Mouse (Mus musculus): ENCODE measurements at regions not wholly inside any gene's neighbourhood (a gene's known extent, or its start where the extent isn't known, plus 50 kb on each side); places are given as distances from the start of the nearest gene placed in this dataset.

DNA sequence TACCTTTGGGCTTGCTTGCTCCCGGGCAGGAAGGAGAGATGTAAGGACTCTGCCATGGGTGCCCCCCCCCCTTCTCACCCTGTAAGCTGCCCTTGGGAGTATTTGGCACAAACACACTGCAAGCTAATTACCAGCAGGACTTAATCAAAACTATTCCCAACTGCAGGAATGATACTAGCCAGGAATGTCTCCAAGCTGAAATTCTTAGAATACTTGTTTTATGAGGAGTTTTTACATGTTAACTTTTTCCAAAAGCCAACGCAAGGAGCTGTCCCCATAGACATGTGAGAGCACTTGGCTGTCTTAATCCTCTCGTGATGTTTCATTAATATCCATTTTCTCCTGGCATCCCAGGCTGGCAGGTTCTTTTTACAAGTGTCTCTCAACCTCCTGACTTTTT is 155.6 kb upstream of the Irx6 start:
- no peak for DNase-seq (ENCODE audit: low spot score in 2 of 2)

DNA sequence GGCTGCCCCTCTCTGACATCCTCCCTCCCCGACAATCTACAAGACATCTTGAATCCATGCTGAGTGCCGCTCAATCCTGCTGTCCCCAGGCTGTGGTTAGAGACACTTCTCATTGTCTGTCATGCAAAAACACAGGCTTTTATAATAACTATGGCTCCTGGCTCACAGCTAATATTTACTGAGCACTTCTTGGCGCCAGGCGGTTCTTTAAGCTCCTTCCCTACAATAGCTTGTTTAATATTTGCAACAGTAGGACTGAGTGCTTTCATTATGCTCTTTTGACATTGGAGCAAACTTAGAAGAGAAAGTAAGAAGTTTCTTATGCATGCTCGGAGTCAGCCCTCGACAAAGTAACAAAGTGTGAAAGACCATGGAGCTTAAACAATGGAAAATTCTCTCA is 151.6 kb upstream of the Irx6 start:
- no peak for DNase-seq (ENCODE audit: low spot score in 2 of 2)

DNA sequence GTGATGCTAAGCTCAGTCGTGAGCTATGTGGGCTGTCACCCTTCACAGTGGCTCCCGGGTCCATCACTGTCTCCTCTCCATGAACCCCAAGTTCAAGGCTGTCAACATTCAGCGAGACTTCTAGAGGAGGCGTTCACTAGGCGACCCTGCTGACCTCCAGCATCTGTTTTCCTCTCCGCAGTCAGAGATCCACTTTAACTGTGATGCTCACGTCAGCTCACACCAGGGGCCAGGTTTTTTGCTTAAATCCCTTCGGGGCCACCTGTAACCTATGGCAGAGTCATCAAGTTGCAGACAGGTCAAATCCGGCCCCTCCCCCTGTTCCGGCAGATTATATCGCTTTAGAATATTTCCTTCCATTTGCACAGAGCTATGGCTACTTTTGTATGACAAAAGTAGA is 144.3 kb upstream of the Irx6 start:
- DNase-seq (ENCODE audit: low spot score in 2 of 2), result no peak

- no peak for DNase-seq (ENCODE audit: low spot score in 2 of 2)
Measured at GRCm38 (mm10) chr8:92540636-92541035, 133.5 kb upstream of the Irx6 start.

GRCm38 (mm10) chr8:92545347-92546059 is 128.6 kb upstream of the Irx6 start:
- no peak for DNase-seq (ENCODE audit: low spot score in 2 of 2)

DNA sequence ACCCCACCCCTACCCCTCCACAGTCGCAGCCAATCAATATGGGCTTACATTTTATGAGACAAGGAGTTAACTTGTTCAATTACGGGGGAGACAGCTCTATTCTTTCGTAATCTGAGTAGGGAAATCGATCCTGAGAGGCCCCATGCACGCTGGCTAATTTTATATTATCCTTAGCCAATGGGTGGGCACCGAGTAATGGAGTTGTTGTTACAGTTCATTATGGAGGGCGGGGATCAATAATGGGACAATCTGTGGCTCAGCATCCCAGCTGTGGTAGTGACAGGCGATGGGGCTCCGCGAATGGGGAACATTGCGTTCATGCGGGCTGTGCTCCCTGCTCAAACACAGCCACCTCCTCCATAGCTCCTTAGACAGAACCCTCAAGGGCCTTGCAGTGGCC is 118.9 kb upstream of the Irx6 start:
- DNase-seq (ENCODE audit: low spot score in 2 of 2), result no peak

DNA sequence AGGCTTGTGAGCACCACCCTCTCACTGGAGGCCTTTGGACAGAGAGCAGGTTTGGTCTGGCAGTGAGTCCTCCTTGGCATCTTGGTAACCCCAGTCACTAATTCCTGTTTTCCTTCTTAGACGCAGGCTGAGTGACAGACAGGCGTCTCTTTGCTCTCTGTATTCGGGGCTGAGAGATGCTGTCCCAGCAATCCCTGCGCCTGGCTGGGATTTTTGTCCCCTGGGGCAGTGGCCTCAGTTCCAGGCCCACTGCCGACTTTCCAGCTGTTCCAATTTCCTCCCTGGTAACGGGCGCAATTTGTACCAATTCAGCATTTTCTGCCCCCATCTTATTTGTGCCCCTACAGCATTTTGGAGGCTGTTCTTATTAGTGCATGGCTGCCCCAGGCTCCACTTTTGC is 118.5 kb upstream of the Irx6 start:
- DNase-seq (ENCODE audit: low spot score in 2 of 2), result no peak

GRCm38 (mm10) chr8:92562471-92562870 is 111.6 kb upstream of the Irx6 start:
- DNase-seq (ENCODE audit: low spot score in 2 of 2), result no peak

DNA sequence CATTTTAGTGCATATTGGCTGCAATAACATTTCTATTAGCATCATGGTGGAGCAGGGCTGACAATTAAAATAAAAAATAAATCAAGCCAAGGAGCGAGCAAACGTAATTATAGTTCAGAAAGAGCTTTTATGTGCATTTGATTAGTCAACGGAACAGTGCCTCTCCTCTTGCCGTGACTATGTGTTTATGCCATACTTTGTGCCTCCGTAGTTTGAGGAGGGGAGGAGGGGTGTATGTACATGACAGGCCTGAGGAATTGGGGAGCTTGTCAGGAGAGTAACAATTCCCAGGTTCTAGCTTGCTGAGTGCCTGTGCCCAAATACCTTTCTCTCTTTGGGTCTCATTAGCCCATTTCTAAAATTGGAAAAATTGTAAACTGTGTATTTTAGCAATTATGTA is 111.1 kb upstream of the Irx6 start:
- no peak for DNase-seq (ENCODE audit: low spot score in 2 of 2)

- DNase-seq (ENCODE audit: low spot score in 2 of 2), result no peak
Measured at GRCm38 (mm10) chr8:92569650-92570049, 104.4 kb upstream of the Irx6 start.

- no peak for DNase-seq (ENCODE audit: low spot score in 2 of 2)
Measured at GRCm38 (mm10) chr8:92579446-92579845, 94.6 kb upstream of the Irx6 start.

- no peak for DNase-seq (ENCODE audit: low spot score in 2 of 2)
Measured at GRCm38 (mm10) chr8:92581051-92581450, 93.0 kb upstream of the Irx6 start.

DNA sequence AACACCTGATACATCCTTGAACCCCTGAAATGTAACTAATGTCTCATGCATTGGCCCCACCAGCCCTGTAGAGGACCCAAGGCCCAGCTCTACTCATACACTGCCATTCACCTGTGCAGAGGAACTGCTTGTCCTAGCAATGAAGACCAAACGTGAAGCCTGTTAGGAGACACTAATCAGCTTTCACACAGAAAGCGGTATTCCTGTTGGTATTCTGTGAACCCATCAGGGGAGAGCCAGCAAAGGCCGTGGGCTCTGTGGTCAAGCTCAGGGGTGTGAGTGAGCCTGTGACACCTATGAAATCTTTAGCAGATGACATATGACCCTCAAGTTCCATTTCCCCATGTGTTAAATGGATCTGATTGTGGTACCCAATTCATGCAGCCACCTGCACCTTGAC is 73.3 kb upstream of the Irx6 start:
- no peak for DNase-seq (ENCODE audit: low spot score in 2 of 2)

- no peak for DNase-seq (ENCODE audit: low spot score in 2 of 2)
Measured at GRCm38 (mm10) chr8:92602973-92603372, 71.1 kb upstream of the Irx6 start.

DNA sequence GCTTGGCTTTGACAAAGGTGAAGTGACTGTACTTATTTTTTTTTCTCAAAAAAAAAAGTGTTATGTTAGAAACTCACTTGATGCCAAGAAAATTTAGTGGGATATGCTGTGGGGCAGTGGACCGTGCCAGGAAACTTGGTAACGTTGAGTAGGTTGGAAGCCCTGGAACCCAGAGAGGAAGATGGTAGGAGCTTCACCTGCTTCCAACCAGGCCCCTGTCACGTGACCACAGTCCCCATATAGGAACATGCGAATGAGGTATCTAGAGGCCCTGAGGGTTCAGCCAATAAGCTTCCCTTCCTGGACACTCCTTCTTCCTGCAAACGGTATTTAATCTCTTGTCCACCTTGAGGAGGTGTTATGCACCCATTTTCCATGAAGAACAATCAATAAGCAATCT is 68.5 kb upstream of the Irx6 start:
- DNase-seq (ENCODE audit: low spot score in 2 of 2), result no peak

DNA sequence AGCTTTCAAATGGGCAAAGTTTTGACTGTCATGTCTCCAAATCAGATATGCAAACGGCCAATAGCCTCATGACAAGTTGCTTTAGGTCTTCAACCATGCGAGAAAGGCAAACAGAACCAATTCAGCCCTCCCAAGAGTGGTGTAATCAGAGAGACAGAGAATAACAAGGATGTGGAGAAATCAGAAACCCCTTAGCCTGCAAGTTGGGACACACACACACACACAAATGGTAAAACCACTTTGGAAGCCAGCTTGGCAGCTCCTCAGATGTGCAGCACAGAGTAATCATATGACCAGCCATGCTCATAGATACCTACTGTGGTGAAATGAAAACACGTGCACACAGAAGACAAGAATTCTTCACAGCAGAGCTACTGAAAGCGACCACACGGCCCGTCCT is 66.5 kb upstream of the Irx6 start:
- DNase-seq (ENCODE audit: low spot score in 2 of 2), result no peak

- no peak for DNase-seq (ENCODE audit: low spot score in 2 of 2)
Measured at GRCm38 (mm10) chr8:92609908-92610307, 64.2 kb upstream of the Irx6 start.

DNA sequence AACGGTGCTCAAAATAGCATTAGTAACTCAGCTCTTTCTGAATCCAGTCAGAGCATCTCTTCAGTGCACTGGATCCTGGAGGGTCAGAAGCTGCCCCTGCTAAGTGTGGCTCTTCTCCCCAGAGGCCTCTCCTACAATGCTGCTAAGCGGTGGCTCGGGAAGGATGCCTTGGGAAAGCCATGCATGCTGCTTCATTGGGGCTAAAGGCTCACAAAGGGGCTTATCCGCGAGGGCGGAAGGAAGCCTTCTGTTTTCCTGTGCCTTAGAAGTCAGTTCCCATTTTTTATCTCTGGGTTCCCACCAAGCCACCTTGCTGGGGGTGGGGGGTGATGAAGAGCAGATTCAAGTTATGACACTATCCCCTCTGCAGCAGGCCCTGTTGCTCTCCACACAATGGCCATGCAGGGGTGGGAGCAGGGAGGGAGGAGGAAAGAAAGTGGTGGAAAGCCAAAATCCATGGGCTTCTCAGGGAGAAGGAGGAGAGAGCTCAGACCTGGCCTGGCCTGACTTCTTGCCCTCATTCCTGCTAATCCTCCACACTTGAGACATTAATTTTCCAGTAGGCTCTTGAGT is 63.5 kb upstream of the Irx6 start:
- no peak for DNase-seq (ENCODE audit: low spot score in 2 of 2)

GRCm38 (mm10) chr8:92613486-92613885 is 60.6 kb upstream of the Irx6 start:
- no peak for DNase-seq (ENCODE audit: low spot score in 2 of 2)

DNA sequence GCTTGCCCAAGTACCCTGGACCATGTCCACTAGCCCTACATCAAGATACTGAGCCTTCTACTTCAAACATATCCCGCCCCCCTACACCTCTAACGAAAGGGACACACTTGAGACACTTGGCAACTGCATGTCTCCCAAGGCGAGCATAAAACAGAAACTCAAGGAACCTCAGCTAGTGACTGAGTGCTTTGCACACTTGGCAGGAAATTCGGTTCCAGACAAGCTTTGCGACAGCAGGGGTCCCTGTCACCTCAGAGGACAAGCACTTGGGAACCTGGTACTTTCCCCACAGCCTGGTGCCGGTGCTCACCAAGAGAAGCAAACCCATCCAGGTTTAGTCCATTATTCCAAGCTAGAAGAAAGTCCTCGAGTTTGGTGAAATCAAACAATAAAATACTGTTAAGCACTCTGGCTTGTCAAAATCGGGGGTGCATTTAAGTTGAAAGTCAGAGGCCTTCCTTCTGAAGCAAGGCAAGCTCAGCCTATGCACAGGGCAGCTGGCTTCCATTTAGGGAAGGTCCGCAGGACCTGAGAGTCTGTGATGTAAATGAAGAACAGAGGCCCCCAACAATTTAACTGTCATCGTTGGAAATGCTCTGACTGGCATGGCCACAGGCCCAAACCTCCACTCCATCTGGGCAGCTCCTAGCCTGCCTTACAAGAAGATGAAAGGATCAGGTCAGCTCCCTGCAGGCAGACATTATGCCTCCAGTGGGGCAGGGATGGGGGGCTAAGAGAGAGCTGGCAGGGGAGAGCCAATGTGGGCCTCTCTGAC is 57.6 kb upstream of the Irx6 start:
- no peak for DNase-seq (ENCODE audit: low spot score in 2 of 2)

DNA sequence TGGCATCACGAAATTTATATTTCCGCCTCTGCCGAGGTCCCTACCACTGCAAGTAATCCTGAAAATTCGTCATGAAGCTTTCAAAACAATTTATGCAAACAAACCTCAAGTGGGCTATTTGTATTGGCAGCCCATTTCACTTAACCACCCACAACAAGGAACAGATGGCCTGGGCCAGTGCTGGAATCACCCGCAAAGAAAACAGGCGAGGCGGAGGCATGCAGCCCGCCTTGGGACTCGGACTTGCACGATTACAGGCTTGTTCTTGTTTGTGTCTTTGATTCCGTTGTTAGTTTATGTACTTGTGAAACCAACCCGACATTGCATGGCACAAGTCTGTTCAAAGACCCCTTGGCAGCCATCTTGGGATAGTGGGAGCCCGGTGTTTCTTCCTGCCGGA is 55.8 kb upstream of the Irx6 start:
- DNase-seq (ENCODE audit: low spot score in 2 of 2), result no peak

All from frontal cortex, postnatal 10 days (tissue).